Mouse (Mus musculus): Measurements from ENCODE around the gene Smad5. TPM values are rescaled to one million over a fixed set of nuclear protein-coding genes. Genes with fewer than 3 reads are reported as not detected.

The Smad5 gene
- polyA plus RNA-seq, 1 experiment from 2014 or later, result 26.5 TPM

GRCm38 (mm10) chr13:56681924-56682323, 20.9 kb upstream of the Smad5 start:
- Histone ChIP-seq H3K4me3 (replicated peaks) (no peak overlapping the region), H3K9ac (replicated peaks) (no peak overlapping the region), H3K36me3 (no peaks in the 10 kb centered on the region), H3K9me3 (no peaks in the 10 kb centered on the region), H3K4me1 (replicated peaks) (0 out of 2 replicates have a peak, but pooled peaks cover 5% of the 10 kb centered on the region), H3K27me3 (peaks cover 6% of the 10 kb centered on the region; the same call in 1 of the 2 replicates), H3K4me2 (replicated peaks) (no peak overlapping the region), H3K27ac (no peak overlapping the region)
- WGBS, result 87% methylated on average over 4 of the region's 4 CpGs
- no peak for ATAC-seq

- Histone ChIP-seq H3K9ac (replicated peaks) (no peak overlapping the region), H3K4me2 (replicated peaks) (no peak overlapping the region), H3K27me3 (peaks cover 6% of the 10 kb centered on the region; the same call in 1 of the 2 replicates), H3K4me3 (replicated peaks) (no peak overlapping the region), H3K4me1 (replicated peaks) (0 out of 2 replicates have a peak, but pooled peaks cover 5% of the 10 kb centered on the region), H3K9me3 (no peaks in the 10 kb centered on the region), H3K27ac (no peak overlapping the region), H3K36me3 (no peaks in the 10 kb centered on the region)
- 86% methylated on average over 17 of the region's 17 CpGs for WGBS
- ATAC-seq, result no peak
Observed at GRCm38 (mm10) chr13:56682326-56682725, 20.5 kb upstream of the Smad5 start.

- Histone ChIP-seq H3K4me1 (replicated peaks) (no peaks in the 10 kb centered on the region), H3K27me3 (peaks cover 6% of the 10 kb centered on the region; the same call in 1 of the 2 replicates), H3K4me3 (replicated peaks) (no peak overlapping the region), H3K4me2 (replicated peaks) (no peak overlapping the region), H3K36me3 (no peaks in the 10 kb centered on the region), H3K9me3 (no peaks in the 10 kb centered on the region), H3K27ac (no peak overlapping the region), H3K9ac (replicated peaks) (no peak overlapping the region)
- WGBS, result 92% methylated on average over 7 of the region's 7 CpGs
- ATAC-seq, result no peak
Observed at GRCm38 (mm10) chr13:56683306-56683705, 19.5 kb upstream of the Smad5 start.

- Histone ChIP-seq H3K27me3 (0 out of 2 replicates have a peak, but pooled peaks cover 3% of the 10 kb centered on the region), H3K9ac (replicated peaks) (no peak overlapping the region), H3K9me3 (no peaks in the 10 kb centered on the region), H3K4me2 (replicated peaks) (no peak overlapping the region), H3K4me3 (replicated peaks) (no peak overlapping the region), H3K27ac (no peak overlapping the region), H3K4me1 (replicated peaks) (0 out of 2 replicates have a peak, but pooled peaks cover 3% of the 10 kb centered on the region), H3K36me3 (no peaks in the 10 kb centered on the region)
- 66% methylated on average over 7 of the region's 7 CpGs for WGBS
- ATAC-seq, result no peak
Observed at GRCm38 (mm10) chr13:56692011-56692410, 10.8 kb upstream of the Smad5 start.

- 93% methylated on average over 6 of the region's 6 CpGs for WGBS
- no peaks in the 10 kb centered on the region for H3K36me3 ChIP-seq
Observed at GRCm38 (mm10) chr13:56692644-56693043, 10.2 kb upstream of the Smad5 start.

GRCm38 (mm10) chr13:56695701-56696100, 7.1 kb upstream of the Smad5 start:
- WGBS, result 91% methylated on average over 5 of the region's 5 CpGs
- Histone ChIP-seq H3K27me3 (no peaks in the 10 kb centered on the region), H3K4me1 (replicated peaks) (peaks cover 21% of the 10 kb centered on the region), H3K4me2 (replicated peaks) (no peak overlapping the region), H3K9me3 (no peaks in the 10 kb centered on the region), H3K4me3 (replicated peaks) (no peak overlapping the region), H3K27ac (no peak overlapping the region), H3K36me3 (no peaks in the 10 kb centered on the region), H3K9ac (replicated peaks) (no peak overlapping the region)
- ATAC-seq, result no peak

More at GRCm38 (mm10) chr13:56692644-56693043, 10.2 kb upstream of the Smad5 start:
- no peak overlapping the region for H3K4me3 ChIP-seq (replicated peaks)
- H3K27ac ChIP-seq, result no peak overlapping the region
- no peaks in the 10 kb centered on the region for H3K9me3 ChIP-seq
- H3K4me1 ChIP-seq (replicated peaks), result peaks cover 8% of the 10 kb centered on the region
- H3K4me2 ChIP-seq (replicated peaks), result no peak overlapping the region
- no peak overlapping the region for H3K9ac ChIP-seq (replicated peaks)
- 0 out of 2 replicates have a peak, but pooled peaks cover 3% of the 10 kb centered on the region for H3K27me3 ChIP-seq
- no peak for ATAC-seq

GRCm38 (mm10) chr13:56696699-56697098, 6.1 kb upstream of the Smad5 start:
- no peaks in the 10 kb centered on the region for H3K36me3 ChIP-seq
- H3K27ac ChIP-seq, result no peak overlapping the region
- no peak overlapping the region for H3K9ac ChIP-seq (replicated peaks)
- H3K4me1 ChIP-seq (replicated peaks), result peaks cover 21% of the 10 kb centered on the region
- H3K27me3 ChIP-seq, result no peaks in the 10 kb centered on the region
- H3K4me2 ChIP-seq (replicated peaks), result no peak overlapping the region
- no peak overlapping the region for H3K4me3 ChIP-seq (replicated peaks)
- 75% methylated on average over 5 of the region's 5 CpGs for WGBS
- ATAC-seq, result no peak
- H3K9me3 ChIP-seq, result no peaks in the 10 kb centered on the region

- Histone ChIP-seq H3K36me3 (no peaks in the 10 kb centered on the region), H3K27ac (no peak overlapping the region), H3K4me2 (replicated peaks) (no peak overlapping the region), H3K4me3 (replicated peaks) (no peak overlapping the region), H3K27me3 (no peaks in the 10 kb centered on the region), H3K9ac (replicated peaks) (no peak overlapping the region), H3K9me3 (no peaks in the 10 kb centered on the region), H3K4me1 (replicated peaks) (peaks cover 24% of the 10 kb centered on the region)
- 88% methylated on average over 2 of the region's 2 CpGs for WGBS
- ATAC-seq, result no peak
Observed at GRCm38 (mm10) chr13:56697171-56697570, 5.6 kb upstream of the Smad5 start.

- peaks cover 29% of the 10 kb centered on the region for H3K4me1 ChIP-seq (replicated peaks)
- no peaks in the 10 kb centered on the region for H3K27me3 ChIP-seq
- peak overlapping the region; percentile 19 for H3K4me2 ChIP-seq (replicated peaks)
- H3K4me3 ChIP-seq (replicated peaks), result no peak overlapping the region
- H3K36me3 ChIP-seq, result no peaks in the 10 kb centered on the region
- no peak overlapping the region for H3K9ac ChIP-seq (replicated peaks)
- H3K27ac ChIP-seq, result peak overlapping the region; percentile 65
- no peaks in the 10 kb centered on the region for H3K9me3 ChIP-seq
- 21% methylated on average over 9 of the region's 9 CpGs for WGBS
- 0 out of 2 replicates have a peak, but pooled peaks have one; percentile 9 for ATAC-seq
Observed at GRCm38 (mm10) chr13:56698391-56698790, 4.4 kb upstream of the Smad5 start.

GRCm38 (mm10) chr13:56699370-56699769, 3.4 kb upstream of the Smad5 start:
- no peak for ATAC-seq
- no peak overlapping the region for H3K27ac ChIP-seq
- no peaks in the 10 kb centered on the region for H3K36me3 ChIP-seq

GRCm38 (mm10) chr13:56700981-56701380, 1.8 kb upstream of the Smad5 start:
- H3K36me3 ChIP-seq, result no peaks in the 10 kb centered on the region
- H3K9me3 ChIP-seq, result no peaks in the 10 kb centered on the region
- H3K27ac ChIP-seq, result no peak overlapping the region
- no peak overlapping the region for H3K9ac ChIP-seq (replicated peaks)
- H3K4me3 ChIP-seq (replicated peaks), result no peak overlapping the region
- H3K4me2 ChIP-seq (replicated peaks), result no peak overlapping the region
- no peaks in the 10 kb centered on the region for H3K27me3 ChIP-seq
- 68% methylated on average over 1 of the region's 1 CpGs for WGBS
- ATAC-seq, result no peak
- peaks cover 49% of the 10 kb centered on the region for H3K4me1 ChIP-seq (replicated peaks)

More at GRCm38 (mm10) chr13:56699370-56699769, 3.4 kb upstream of the Smad5 start:
- no peaks in the 10 kb centered on the region for H3K27me3 ChIP-seq
- no peak overlapping the region for H3K9ac ChIP-seq (replicated peaks)
- no peaks in the 10 kb centered on the region for H3K9me3 ChIP-seq
- H3K4me1 ChIP-seq (replicated peaks), result peaks cover 33% of the 10 kb centered on the region
- H3K4me3 ChIP-seq (replicated peaks), result no peak overlapping the region
- H3K4me2 ChIP-seq (replicated peaks), result no peak overlapping the region
- 90% methylated on average over 2 of the region's 2 CpGs for WGBS

- 62% methylated on average over 10 of the region's 10 CpGs for WGBS
- peak overlapping the region; percentile 68; the same call in 1 of the 2 replicates for H3K4me2 ChIP-seq (replicated peaks)
- H3K4me1 ChIP-seq (replicated peaks), result peaks cover 56% of the 10 kb centered on the region
- H3K9ac ChIP-seq (replicated peaks), result no peak overlapping the region
- ATAC-seq, result no peak
- H3K9me3 ChIP-seq, result no peaks in the 10 kb centered on the region
- no peak overlapping the region; the same call in 1 of the 2 replicates for H3K27ac ChIP-seq
- H3K36me3 ChIP-seq, result no peaks in the 10 kb centered on the region
- no peaks in the 10 kb centered on the region for H3K27me3 ChIP-seq
- no peak overlapping the region for H3K4me3 ChIP-seq (replicated peaks)
Observed at GRCm38 (mm10) chr13:56701924-56702323, 886 bp upstream of the Smad5 start.

Measured in midbrain, embryonic 13.5 days (tissue).